Mouse (Mus musculus) G1E (cell line): ENCODE results near the gene Rprd2.

ENCODE experiments used
- CTCF ChIP-seq: IDR thresholded peaks from 2 replicates; pipeline ENCODE4 v1.5.1; 2012; ENCODE audit warnings: low read depth, low read length, inconsistent platforms, mixed read lengths
- GATA1 ChIP-seq: IDR thresholded peaks from 2 replicates; pipeline ENCODE4 v1.6.1; 2012; ENCODE audit warnings: borderline replicate concordance, low read length, inconsistent platforms, mixed read lengths

DNA sequence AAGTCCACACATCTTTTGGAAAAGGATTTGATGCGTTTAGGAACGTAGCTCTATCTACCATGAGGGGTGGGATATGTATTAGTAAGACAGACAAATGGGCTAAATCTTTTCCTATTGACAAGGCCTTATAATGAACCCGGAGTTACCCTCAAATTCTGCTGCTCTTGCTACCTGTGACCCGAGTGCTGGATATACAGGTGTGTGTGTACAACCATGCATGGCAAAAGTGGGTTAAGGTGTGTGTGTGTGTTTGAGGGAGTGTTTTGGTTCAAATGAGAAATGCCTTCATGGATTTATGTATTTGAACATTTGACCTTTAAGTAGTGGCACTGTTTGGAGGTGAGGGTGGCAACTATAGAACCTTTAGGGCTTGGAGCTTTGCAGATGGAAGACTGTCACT is 10.4 kb upstream of the Rprd2 start:
- TF ChIP-seq CTCF (no peak), GATA1 (no peak)
